Mouse (Mus musculus): ENCODE measurements at regions not wholly inside any gene's neighbourhood (a gene's known extent, or its start where the extent isn't known, plus 50 kb on each side); places are given as distances from the start of the nearest gene placed in this dataset.

- Histone ChIP-seq H3K27ac (ENCODE audit: low read depth, low read length) (0 out of 2 replicates have a peak overlapping the region, but pooled peaks have one; percentile 3), H3K4me2 (ENCODE audit: low read length) (no peak overlapping the region), H3K9me3 (replicated peaks; ENCODE audit: control insufficient read depth, low read length) (no peaks in the 10 kb centered on the region), H3K4me1 (ENCODE audit: control insufficient read depth, insufficient read depth, low read length) (peaks cover 24% of the 10 kb centered on the region), H3K27me3 (replicated peaks; ENCODE audit: control insufficient read depth, insufficient read depth, low read length) (no peaks in the 10 kb centered on the region), H3K4me3 (ENCODE audit: low read depth, low read length) (no peak overlapping the region), H3K36me3 (ENCODE audit: control insufficient read depth, insufficient read depth, low read length) (no peaks in the 10 kb centered on the region), H3K9ac (ENCODE audit: low read length) (no peak overlapping the region)
- DNase-seq (ENCODE audit: low spot score) (no peak), ATAC-seq (no peak)
- WGBS: 14% methylated on average over 9 of the region's 9 CpGs
Observed at GRCm38 (mm10) chr1:51622181-51622862, 144.1 kb upstream of the Nabp1 start.

- H3K36me3 ChIP-seq (ENCODE audit: control insufficient read depth, insufficient read depth, low read length): no peaks in the 10 kb centered on the region
- no peak overlapping the region for H3K4me3 ChIP-seq (ENCODE audit: low read depth, low read length)
- H3K4me1 ChIP-seq (ENCODE audit: control insufficient read depth, insufficient read depth, low read length): peaks cover 30% of the 10 kb centered on the region
- DNase-seq (ENCODE audit: low spot score): no peak
- H3K4me2 ChIP-seq (ENCODE audit: low read length): no peak overlapping the region
- no peak overlapping the region for H3K27ac ChIP-seq (ENCODE audit: low read depth, low read length)
- WGBS: 91% methylated on average over 6 of the region's 6 CpGs
- no peak for ATAC-seq
- H3K27me3 ChIP-seq (replicated peaks; ENCODE audit: control insufficient read depth, insufficient read depth, low read length): no peaks in the 10 kb centered on the region
- no peaks in the 10 kb centered on the region for H3K9me3 ChIP-seq (replicated peaks; ENCODE audit: control insufficient read depth, low read length)
- no peak overlapping the region for H3K9ac ChIP-seq (ENCODE audit: low read length)
Observed at GRCm38 (mm10) chr1:51621062-51621461, 142.8 kb upstream of the Nabp1 start.

- peaks cover 26% of the 10 kb centered on the region for H3K4me1 ChIP-seq (ENCODE audit: control insufficient read depth, insufficient read depth, low read length)
- H3K36me3 ChIP-seq (ENCODE audit: control insufficient read depth, insufficient read depth, low read length): no peaks in the 10 kb centered on the region
- peak overlapping the region; percentile 29; the same call in 1 of the 2 replicates for H3K9ac ChIP-seq (ENCODE audit: low read length)
- 8% methylated on average over 13 of the region's 13 CpGs for WGBS
- DNase-seq (ENCODE audit: low spot score): peak; percentile 71
- H3K4me2 ChIP-seq (ENCODE audit: low read length): 0 out of 2 replicates have a peak overlapping the region, but pooled peaks have one; percentile 2
- no peaks in the 10 kb centered on the region for H3K9me3 ChIP-seq (replicated peaks; ENCODE audit: control insufficient read depth, low read length)
- ATAC-seq: peak; percentile 58
- no peak overlapping the region for H3K4me3 ChIP-seq (ENCODE audit: low read depth, low read length)
- H3K27ac ChIP-seq (ENCODE audit: low read depth, low read length): peak overlapping the region; percentile 63; the same call in 1 of the 2 replicates
- H3K27me3 ChIP-seq (replicated peaks; ENCODE audit: control insufficient read depth, insufficient read depth, low read length): no peaks in the 10 kb centered on the region
Observed at GRCm38 (mm10) chr1:51617502-51618251, 139.5 kb upstream of the Nabp1 start.

- WGBS: 73% methylated on average over 1 of the region's 1 CpGs
- H3K4me3 ChIP-seq (ENCODE audit: low read depth, low read length): no peak overlapping the region
- no peak overlapping the region for H3K27ac ChIP-seq (ENCODE audit: low read depth, low read length)
- ATAC-seq (no peak), DNase-seq (ENCODE audit: low spot score) (no peak)
- peaks cover 20% of the 10 kb centered on the region for H3K4me1 ChIP-seq (ENCODE audit: control insufficient read depth, insufficient read depth, low read length)
- no peak overlapping the region for H3K9ac ChIP-seq (ENCODE audit: low read length)
- no peak overlapping the region for H3K4me2 ChIP-seq (ENCODE audit: low read length)
- H3K9me3 ChIP-seq (replicated peaks; ENCODE audit: control insufficient read depth, low read length): no peaks in the 10 kb centered on the region
- no peaks in the 10 kb centered on the region for H3K36me3 ChIP-seq (ENCODE audit: control insufficient read depth, insufficient read depth, low read length)
- no peaks in the 10 kb centered on the region for H3K27me3 ChIP-seq (replicated peaks; ENCODE audit: control insufficient read depth, insufficient read depth, low read length)
Observed at GRCm38 (mm10) chr1:51616091-51616490, 137.9 kb upstream of the Nabp1 start.

GRCm38 (mm10) chr1:51615523-51615922 is 137.3 kb upstream of the Nabp1 start:
- Histone ChIP-seq H3K4me3 (ENCODE audit: low read depth, low read length) (no peak overlapping the region), H3K4me2 (ENCODE audit: low read length) (no peak overlapping the region), H3K9ac (ENCODE audit: low read length) (no peak overlapping the region), H3K4me1 (ENCODE audit: control insufficient read depth, insufficient read depth, low read length) (peaks cover 20% of the 10 kb centered on the region), H3K27me3 (replicated peaks; ENCODE audit: control insufficient read depth, insufficient read depth, low read length) (no peaks in the 10 kb centered on the region), H3K27ac (ENCODE audit: low read depth, low read length) (no peak overlapping the region), H3K9me3 (replicated peaks; ENCODE audit: control insufficient read depth, low read length) (no peaks in the 10 kb centered on the region), H3K36me3 (ENCODE audit: control insufficient read depth, insufficient read depth, low read length) (no peaks in the 10 kb centered on the region)
- ATAC-seq (peak; percentile 66), DNase-seq (ENCODE audit: low spot score) (peak; percentile 82)
- WGBS: 23% methylated on average over 6 of the region's 6 CpGs

GRCm38 (mm10) chr1:51614700-51615099 is 136.5 kb upstream of the Nabp1 start:
- no peak overlapping the region for H3K4me2 ChIP-seq (ENCODE audit: low read length)
- peaks cover 20% of the 10 kb centered on the region for H3K4me1 ChIP-seq (ENCODE audit: control insufficient read depth, insufficient read depth, low read length)
- no peaks in the 10 kb centered on the region for H3K27me3 ChIP-seq (replicated peaks; ENCODE audit: control insufficient read depth, insufficient read depth, low read length)
- H3K9me3 ChIP-seq (replicated peaks; ENCODE audit: control insufficient read depth, low read length): no peaks in the 10 kb centered on the region
- DNase-seq (ENCODE audit: low spot score) (no peak), ATAC-seq (no peak)
- H3K9ac ChIP-seq (ENCODE audit: low read length): no peak overlapping the region
- H3K36me3 ChIP-seq (ENCODE audit: control insufficient read depth, insufficient read depth, low read length): no peaks in the 10 kb centered on the region
- H3K27ac ChIP-seq (ENCODE audit: low read depth, low read length): no peak overlapping the region
- H3K4me3 ChIP-seq (ENCODE audit: low read depth, low read length): no peak overlapping the region

- H3K36me3 ChIP-seq (ENCODE audit: control insufficient read depth, insufficient read depth, low read length): no peaks in the 10 kb centered on the region
- no peak overlapping the region for H3K27ac ChIP-seq (ENCODE audit: low read depth, low read length)
- no peak for DNase-seq (ENCODE audit: low spot score)
- no peak overlapping the region for H3K4me2 ChIP-seq (ENCODE audit: low read length)
- H3K4me3 ChIP-seq (ENCODE audit: low read depth, low read length): no peak overlapping the region
- no peaks in the 10 kb centered on the region for H3K9me3 ChIP-seq (replicated peaks; ENCODE audit: control insufficient read depth, low read length)
- peaks cover 15% of the 10 kb centered on the region for H3K4me1 ChIP-seq (ENCODE audit: control insufficient read depth, insufficient read depth, low read length)
- WGBS: 72% methylated on average over 5 of the region's 5 CpGs
- ATAC-seq: no peak
- H3K27me3 ChIP-seq (replicated peaks; ENCODE audit: control insufficient read depth, insufficient read depth, low read length): no peaks in the 10 kb centered on the region
- no peak overlapping the region for H3K9ac ChIP-seq (ENCODE audit: low read length)
Observed at GRCm38 (mm10) chr1:51609295-51609694, 131.1 kb upstream of the Nabp1 start.

- no peak overlapping the region for H3K4me3 ChIP-seq (ENCODE audit: low read depth, low read length)
- DNase-seq (ENCODE audit: low spot score) (peak; percentile 86), ATAC-seq (peak; percentile 92)
- no peaks in the 10 kb centered on the region for H3K36me3 ChIP-seq (ENCODE audit: control insufficient read depth, insufficient read depth, low read length)
- 7% methylated on average over 8 of the region's 8 CpGs for WGBS
- H3K9ac ChIP-seq (ENCODE audit: low read length): no peak overlapping the region
- H3K9me3 ChIP-seq (replicated peaks; ENCODE audit: control insufficient read depth, low read length): no peaks in the 10 kb centered on the region
- peak overlapping the region; percentile 0; the same call in 1 of the 2 replicates for H3K4me2 ChIP-seq (ENCODE audit: low read length)
- no peaks in the 10 kb centered on the region for H3K27me3 ChIP-seq (replicated peaks; ENCODE audit: control insufficient read depth, insufficient read depth, low read length)
- H3K4me1 ChIP-seq (ENCODE audit: control insufficient read depth, insufficient read depth, low read length): peaks cover 15% of the 10 kb centered on the region
- peak overlapping the region; percentile 34; the same call in 1 of the 2 replicates for H3K27ac ChIP-seq (ENCODE audit: low read depth, low read length)
Observed at GRCm38 (mm10) chr1:51607437-51607855, 129.2 kb upstream of the Nabp1 start.

- Histone ChIP-seq H3K36me3 (ENCODE audit: control insufficient read depth, insufficient read depth, low read length) (no peaks in the 10 kb centered on the region), H3K9me3 (replicated peaks; ENCODE audit: control insufficient read depth, low read length) (no peaks in the 10 kb centered on the region), H3K9ac (ENCODE audit: low read length) (no peak overlapping the region), H3K27ac (ENCODE audit: low read depth, low read length) (no peak overlapping the region), H3K4me1 (ENCODE audit: control insufficient read depth, insufficient read depth, low read length) (no peaks in the 10 kb centered on the region; the same call in 1 of the 2 replicates), H3K27me3 (replicated peaks; ENCODE audit: control insufficient read depth, insufficient read depth, low read length) (no peaks in the 10 kb centered on the region), H3K4me2 (ENCODE audit: low read length) (no peak overlapping the region), H3K4me3 (ENCODE audit: low read depth, low read length) (no peak overlapping the region)
- no peak for ATAC-seq
- 94% methylated on average over 6 of the region's 6 CpGs for WGBS
- no peak for DNase-seq (ENCODE audit: low spot score)
Observed at GRCm38 (mm10) chr1:51602071-51602470, 123.8 kb upstream of the Nabp1 start.

Measured in forebrain, embryonic 14.5 days (tissue).